Mouse (Mus musculus) embryonic facial prominence, embryonic 12.5 days (tissue): ENCODE data around the gene Syk. TPM values are rescaled to one million over a fixed set of nuclear protein-coding genes. Genes with fewer than 3 reads are reported as not detected.

Experiments used
- ATAC-seq: fragments of 200-750 bp; cut with Nextera tagmentation; 2 replicates; pipeline ENCODE4 v1.8.0; 2017; ENCODE audit not compliant: insufficient number of reproducible peaks, insufficient read depth, low FRiP score, low TSS enrichment
- H3K27ac ChIP-seq: fragments of 300-500 bp; sonication (generic); 2 replicates; pipeline ENCODE4 v1.5.1; 2016; ENCODE audit warnings: mild to moderate bottlenecking
- H3K27me3 ChIP-seq: fragments of 300-500 bp; sonication (generic); 2 replicates; pipeline ENCODE4 v1.6.1; 2016; ENCODE audit warnings: mild to moderate bottlenecking, moderate library complexity
- H3K36me3 ChIP-seq: fragments of 300-500 bp; sonication (generic); 2 replicates; pipeline ENCODE4 v1.6.1; 2016; ENCODE audit warnings: mild to moderate bottlenecking
- H3K4me1 ChIP-seq: fragments of 300-500 bp; sonication (generic); 2 replicates; pipeline ENCODE4 v1.6.1; 2016
- H3K4me2 ChIP-seq: fragments of 300-500 bp; sonication (generic); replicated peaks from 2 replicates; pipeline ENCODE4 v1.6.1; 2016; ENCODE audit warnings: mild to moderate bottlenecking, moderate library complexity
- H3K4me3 ChIP-seq: fragments of 300-500 bp; sonication (generic); 2 replicates; pipeline ENCODE4 v1.5.1; 2016; ENCODE audit warnings: mild to moderate bottlenecking
- H3K9ac ChIP-seq: fragments of 300-500 bp; sonication (generic); 2 replicates; pipeline ENCODE4 v1.6.1; 2016; ENCODE audit warnings: mild to moderate bottlenecking, moderate library complexity
- H3K9me3 ChIP-seq: fragments of 300-500 bp; sonication (generic); 2 replicates; pipeline ENCODE4 v1.6.1; 2016; ENCODE audit warnings: mild to moderate bottlenecking, moderate library complexity
- WGBS: fragments of 180-500 bp; shearing (Covaris S2); methylation state at CpG from one replicate; pipeline ENCODE4 v1.1.7; 2016; 5-methylcytosine and 5-hydroxymethylcytosine counted together
- polyA plus RNA-seq: library from polyadenylated mRNA; unstranded; fragments of >200 nt; fragmentation: Nextera tagmentation; extraction: Ambion mirVana; gene quantifications from 2 replicates; pipeline ENCODE4 v1.2.1, GENCODE M21; 2016

The Syk gene
- polyA plus RNA-seq, 1 experiment from 2014 or later = 3.4 TPM

DNA sequence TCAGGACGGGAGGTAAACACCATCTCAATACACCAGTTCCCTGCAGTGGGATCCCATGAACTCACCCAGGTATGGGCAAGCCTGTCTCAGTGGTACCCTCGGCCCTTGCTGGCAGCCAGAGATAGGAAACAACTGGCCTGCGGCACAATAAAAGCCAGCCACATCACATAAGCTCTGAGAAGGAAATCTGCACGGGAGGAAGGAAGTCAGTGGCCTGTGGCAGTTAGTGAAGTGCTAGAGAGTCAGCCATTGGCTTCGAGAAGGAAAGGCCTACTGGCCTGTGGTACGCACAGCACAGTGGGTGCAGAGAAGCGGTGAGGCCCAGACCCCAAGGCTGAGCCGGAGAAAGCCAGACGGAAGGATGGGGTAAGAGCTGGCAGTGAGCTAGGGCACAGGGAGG, 31.7 kb upstream of the Syk start:
- no peaks in the 10 kb centered on the region for H3K4me1 ChIP-seq
- 82% methylated on average over 9 of the region's 9 CpGs for WGBS
- ATAC-seq = no peak
- no peaks in the 10 kb centered on the region for H3K27me3 ChIP-seq
- no peak overlapping the region for H3K27ac ChIP-seq
- no peak overlapping the region for H3K4me3 ChIP-seq
- no peaks in the 10 kb centered on the region for H3K9me3 ChIP-seq
- no peak overlapping the region for H3K4me2 ChIP-seq
- no peaks in the 10 kb centered on the region for H3K36me3 ChIP-seq
- H3K9ac ChIP-seq = no peak overlapping the region

DNA sequence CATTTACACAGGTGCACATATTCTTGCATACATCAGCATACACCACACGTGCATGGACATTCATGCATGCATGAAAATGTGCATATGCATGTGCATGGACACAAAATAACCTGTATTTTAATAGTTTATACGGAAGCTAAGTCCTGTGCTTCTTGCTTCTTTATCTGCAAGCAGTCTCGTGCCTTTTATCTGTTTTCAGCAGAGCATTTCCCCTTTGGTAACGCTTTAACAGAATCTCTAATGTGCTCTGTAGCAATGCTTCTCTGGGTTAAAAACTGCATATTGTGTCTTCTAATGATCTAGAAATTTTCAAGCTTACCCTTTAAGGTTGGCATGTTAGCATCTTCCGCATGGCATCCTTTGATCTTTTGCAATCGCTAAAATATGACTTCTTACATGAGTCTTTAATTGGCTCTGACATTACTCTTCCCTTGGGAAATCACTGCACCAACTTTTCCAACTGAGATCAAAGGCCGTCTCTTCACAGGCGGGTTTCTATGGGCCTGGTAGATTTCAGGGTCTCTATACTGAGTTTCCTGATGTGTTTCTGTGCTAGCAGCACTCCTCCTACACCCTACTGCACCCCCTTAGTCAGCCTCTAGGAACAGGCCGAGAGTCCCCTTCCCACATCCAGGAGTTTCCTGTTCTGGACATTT, 30.0 kb upstream of the Syk start:
- H3K27ac ChIP-seq = no peak overlapping the region
- ATAC-seq = no peak
- H3K9me3 ChIP-seq = no peaks in the 10 kb centered on the region
- H3K4me3 ChIP-seq = no peak overlapping the region
- H3K9ac ChIP-seq = no peak overlapping the region
- H3K27me3 ChIP-seq = no peaks in the 10 kb centered on the region
- H3K4me1 ChIP-seq = no peaks in the 10 kb centered on the region
- H3K36me3 ChIP-seq = no peaks in the 10 kb centered on the region
- 62% methylated on average over 9 of the region's 9 CpGs for WGBS
- H3K4me2 ChIP-seq = no peak overlapping the region

DNA sequence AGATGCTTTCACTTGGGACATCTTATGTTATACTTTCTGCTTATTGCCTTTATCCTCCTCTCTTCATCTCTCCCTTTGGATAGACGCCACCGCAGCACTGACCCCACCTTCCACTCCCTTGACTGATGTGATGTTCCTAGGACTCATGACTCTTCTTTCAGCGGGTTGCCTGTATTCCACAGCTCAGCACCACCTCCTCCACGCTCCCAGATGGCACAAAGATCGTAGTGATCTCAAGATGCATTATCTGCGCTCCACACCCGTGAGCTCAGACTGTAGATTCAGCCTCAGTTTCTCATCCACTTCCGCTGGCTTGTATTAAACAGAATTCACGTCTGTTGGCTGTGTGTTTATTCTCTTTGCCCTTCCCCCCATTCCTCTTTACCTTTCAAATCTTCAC, 28.3 kb upstream of the Syk start:
- no peaks in the 10 kb centered on the region for H3K4me1 ChIP-seq
- no peaks in the 10 kb centered on the region for H3K27me3 ChIP-seq
- H3K36me3 ChIP-seq = no peaks in the 10 kb centered on the region
- no peak overlapping the region for H3K9ac ChIP-seq
- ATAC-seq = no peak
- no peak overlapping the region for H3K4me2 ChIP-seq
- no peak overlapping the region for H3K4me3 ChIP-seq
- WGBS = 87% methylated on average over 9 of the region's 9 CpGs
- H3K27ac ChIP-seq = no peak overlapping the region
- no peaks in the 10 kb centered on the region for H3K9me3 ChIP-seq

DNA sequence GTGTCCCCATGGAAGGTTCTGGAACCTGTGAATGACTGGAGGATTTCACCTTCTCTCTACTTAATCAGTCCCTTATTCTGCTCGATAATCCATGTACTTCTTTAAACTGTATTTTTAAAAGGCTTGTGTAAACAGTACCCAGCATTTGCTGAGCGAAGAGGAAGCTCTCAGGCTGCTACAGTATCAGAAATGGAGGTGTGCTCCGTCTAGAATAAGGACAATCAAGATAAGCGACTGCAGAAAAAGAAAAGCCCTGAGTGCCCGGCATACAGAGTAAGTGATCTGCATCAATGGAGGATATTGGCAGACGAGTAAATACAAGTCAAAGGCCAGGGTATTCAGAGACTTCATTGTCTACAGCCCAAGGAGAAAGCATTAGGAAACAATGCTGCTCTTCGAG, 25.6 kb upstream of the Syk start:
- ATAC-seq = no peak
- 73% methylated on average over 7 of the region's 7 CpGs for WGBS

DNA sequence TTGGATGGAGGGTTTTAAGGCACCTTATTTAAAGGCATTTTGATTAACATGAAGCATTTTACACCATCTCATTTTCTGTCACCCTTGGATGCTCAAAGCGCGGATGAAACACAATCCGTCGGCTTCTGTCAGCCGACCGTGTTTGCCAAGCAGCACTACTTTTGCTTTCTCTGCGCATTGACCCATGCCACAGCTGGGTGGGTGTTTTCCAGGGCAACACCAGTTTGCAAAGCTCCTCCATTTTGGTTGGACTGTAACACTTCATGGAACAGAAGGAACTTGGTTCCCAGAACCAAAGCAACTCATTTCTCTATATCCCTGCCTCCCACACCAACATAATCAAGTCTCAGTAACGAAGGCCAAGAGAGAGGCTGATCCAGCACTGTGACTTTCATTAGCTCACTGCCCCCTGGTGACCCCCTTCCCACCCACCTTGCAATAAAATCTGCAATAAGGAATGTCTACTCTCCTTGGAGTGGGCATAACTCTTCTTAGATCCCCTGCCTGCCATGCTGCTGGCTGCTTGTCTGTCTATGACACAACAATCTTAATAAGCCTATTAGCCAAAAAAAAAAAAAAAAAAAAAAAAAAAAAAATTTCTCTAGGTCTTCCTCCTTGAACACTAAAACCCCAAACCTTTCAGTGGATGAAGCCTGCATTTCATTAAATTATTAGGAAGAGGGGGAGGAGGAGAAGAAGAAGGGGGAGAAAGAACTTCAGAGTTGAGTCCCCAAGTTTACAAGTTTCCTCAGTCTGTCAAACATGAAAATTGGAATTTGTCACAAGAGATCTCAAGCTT, 21.4 kb upstream of the Syk start:
- Histone ChIP-seq H3K4me3 (no peak overlapping the region), H3K9me3 (no peaks in the 10 kb centered on the region), H3K27me3 (no peaks in the 10 kb centered on the region), H3K27ac (no peak overlapping the region), H3K36me3 (no peaks in the 10 kb centered on the region), H3K4me1 (no peaks in the 10 kb centered on the region), H3K9ac (no peak overlapping the region), H3K4me2 (no peak overlapping the region)
- WGBS = 82% methylated on average over 8 of the region's 8 CpGs
- no peak for ATAC-seq

More for the DNA sequence above, 25.6 kb upstream of the Syk start:
- H3K27ac ChIP-seq = no peak overlapping the region
- no peak overlapping the region for H3K4me3 ChIP-seq
- no peaks in the 10 kb centered on the region for H3K36me3 ChIP-seq
- H3K27me3 ChIP-seq = no peaks in the 10 kb centered on the region
- H3K9me3 ChIP-seq = no peaks in the 10 kb centered on the region
- no peak overlapping the region for H3K9ac ChIP-seq
- H3K4me2 ChIP-seq = no peak overlapping the region
- no peaks in the 10 kb centered on the region for H3K4me1 ChIP-seq

DNA sequence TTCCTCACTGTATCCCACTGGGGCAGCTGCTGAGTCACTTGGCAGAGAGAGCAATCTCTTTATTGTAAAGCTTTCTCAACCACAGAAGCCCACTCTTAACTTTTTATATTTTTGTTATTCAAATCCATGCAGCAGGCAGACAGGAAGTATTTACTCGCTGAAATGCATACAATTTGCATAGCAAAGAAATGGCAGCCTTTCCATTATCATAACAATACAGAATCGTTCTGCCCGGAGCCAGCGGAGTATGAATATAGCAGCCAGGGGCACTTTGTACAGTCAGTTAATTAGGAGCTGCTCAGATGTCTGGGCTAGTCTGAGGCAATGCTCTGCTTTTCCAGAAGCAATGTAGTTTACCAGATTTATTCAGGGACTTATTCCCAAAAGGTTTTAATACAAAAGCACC, 20.8 kb upstream of the Syk start:
- H3K4me2 ChIP-seq = no peak overlapping the region
- H3K4me1 ChIP-seq = no peaks in the 10 kb centered on the region
- ATAC-seq = no peak
- no peak overlapping the region for H3K27ac ChIP-seq
- no peak overlapping the region for H3K9ac ChIP-seq
- H3K9me3 ChIP-seq = no peaks in the 10 kb centered on the region
- H3K27me3 ChIP-seq = no peaks in the 10 kb centered on the region
- no peak overlapping the region for H3K4me3 ChIP-seq
- no peaks in the 10 kb centered on the region for H3K36me3 ChIP-seq
- WGBS = 39% methylated on average over 4 of the region's 4 CpGs

DNA sequence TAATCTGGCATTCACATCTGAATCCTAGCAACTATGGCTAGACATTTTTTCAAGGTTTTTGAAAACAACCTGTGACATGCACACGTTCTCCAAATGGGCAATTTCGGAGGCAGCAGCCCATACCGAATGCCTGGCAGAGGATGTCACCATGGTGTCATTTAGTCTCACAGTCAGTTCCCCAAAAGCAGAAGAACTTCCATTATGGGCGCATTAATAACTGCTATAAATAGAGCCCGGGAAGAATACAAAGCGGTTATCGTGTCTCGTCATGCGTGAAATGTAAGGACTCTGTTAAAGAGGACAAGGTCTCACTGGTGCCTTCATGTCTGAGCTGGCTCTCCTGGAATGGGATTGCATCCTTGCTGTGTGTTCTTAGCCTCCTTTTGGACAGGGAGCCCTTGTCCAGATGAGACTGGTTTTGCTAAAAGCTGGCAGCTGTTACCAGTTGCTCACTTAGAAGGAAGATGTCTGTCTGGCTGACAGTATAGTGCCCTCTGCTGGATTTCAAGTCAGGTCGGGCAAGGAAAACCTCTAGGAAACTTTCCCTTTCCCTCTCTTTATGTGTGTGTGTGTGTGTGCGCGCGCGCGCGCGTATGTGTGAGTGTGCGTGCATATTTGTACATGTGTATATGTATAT, 17.8 kb upstream of the Syk start:
- Histone ChIP-seq H3K9me3 (no peaks in the 10 kb centered on the region), H3K27ac (no peak overlapping the region), H3K36me3 (no peaks in the 10 kb centered on the region), H3K4me3 (no peak overlapping the region), H3K9ac (no peak overlapping the region), H3K4me1 (no peaks in the 10 kb centered on the region), H3K4me2 (no peak overlapping the region), H3K27me3 (no peaks in the 10 kb centered on the region)
- no peak for ATAC-seq
- 88% methylated on average over 18 of the region's 18 CpGs for WGBS

DNA sequence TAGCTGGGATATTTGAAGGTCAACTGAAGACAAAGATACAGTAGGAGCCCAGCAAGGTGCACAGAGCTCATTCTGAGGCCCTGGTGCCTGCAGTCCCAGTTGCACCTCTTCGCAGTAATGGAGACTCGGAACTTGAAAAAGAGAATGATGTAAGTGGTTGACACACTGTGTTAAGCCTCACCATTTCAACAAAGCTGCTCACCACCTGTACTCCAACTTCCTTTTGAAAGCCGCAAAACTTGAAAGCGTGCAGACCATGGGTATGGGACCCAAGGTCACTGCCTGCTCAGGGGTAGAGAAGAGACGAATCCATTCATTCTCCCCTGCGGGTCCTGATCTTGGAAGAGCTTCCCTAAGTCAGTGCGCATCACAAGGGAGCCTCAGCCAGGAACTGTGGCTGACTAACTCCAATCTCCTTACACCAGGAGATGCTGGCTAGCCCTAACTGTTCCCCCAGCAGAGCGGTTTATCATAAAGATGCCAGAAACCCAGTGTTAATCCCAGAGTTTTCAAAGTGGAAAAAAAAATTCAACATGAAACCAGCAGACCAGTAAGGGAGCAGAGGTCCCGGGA, 16.7 kb upstream of the Syk start:
- ATAC-seq = no peak
- H3K9ac ChIP-seq = no peak overlapping the region
- WGBS = 85% methylated on average over 9 of the region's 9 CpGs

DNA sequence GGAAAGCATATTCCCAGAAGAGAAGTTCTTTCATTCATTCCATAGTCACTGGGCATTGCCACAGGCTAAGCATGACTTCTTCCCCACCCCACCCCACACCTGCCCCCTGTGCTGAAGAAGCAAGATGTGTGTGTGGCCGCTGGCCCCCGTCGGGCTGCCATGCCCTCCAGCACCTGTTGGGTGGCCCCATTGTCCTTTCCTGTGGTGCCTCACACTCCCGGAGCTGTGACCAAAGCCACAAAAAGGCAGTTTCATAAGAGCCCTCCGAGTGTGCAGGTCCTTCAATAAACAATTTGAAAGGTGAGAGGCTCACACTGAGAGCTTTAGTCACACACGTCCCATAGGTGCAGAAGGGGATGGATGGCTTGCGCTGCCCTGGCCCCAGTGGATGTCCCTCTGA, 16.2 kb upstream of the Syk start:
- Histone ChIP-seq H3K27ac (no peak overlapping the region), H3K4me1 (no peaks in the 10 kb centered on the region), H3K9me3 (no peaks in the 10 kb centered on the region), H3K4me3 (no peak overlapping the region), H3K27me3 (no peaks in the 10 kb centered on the region), H3K9ac (no peak overlapping the region), H3K4me2 (no peak overlapping the region), H3K36me3 (no peaks in the 10 kb centered on the region)
- no peak for ATAC-seq
- 79% methylated on average over 7 of the region's 7 CpGs for WGBS

More for the DNA sequence above, 16.7 kb upstream of the Syk start:
- no peak overlapping the region for H3K27ac ChIP-seq
- no peak overlapping the region for H3K4me3 ChIP-seq
- H3K27me3 ChIP-seq = no peaks in the 10 kb centered on the region
- no peaks in the 10 kb centered on the region for H3K9me3 ChIP-seq
- no peaks in the 10 kb centered on the region for H3K36me3 ChIP-seq
- H3K4me2 ChIP-seq = no peak overlapping the region
- no peaks in the 10 kb centered on the region for H3K4me1 ChIP-seq

DNA sequence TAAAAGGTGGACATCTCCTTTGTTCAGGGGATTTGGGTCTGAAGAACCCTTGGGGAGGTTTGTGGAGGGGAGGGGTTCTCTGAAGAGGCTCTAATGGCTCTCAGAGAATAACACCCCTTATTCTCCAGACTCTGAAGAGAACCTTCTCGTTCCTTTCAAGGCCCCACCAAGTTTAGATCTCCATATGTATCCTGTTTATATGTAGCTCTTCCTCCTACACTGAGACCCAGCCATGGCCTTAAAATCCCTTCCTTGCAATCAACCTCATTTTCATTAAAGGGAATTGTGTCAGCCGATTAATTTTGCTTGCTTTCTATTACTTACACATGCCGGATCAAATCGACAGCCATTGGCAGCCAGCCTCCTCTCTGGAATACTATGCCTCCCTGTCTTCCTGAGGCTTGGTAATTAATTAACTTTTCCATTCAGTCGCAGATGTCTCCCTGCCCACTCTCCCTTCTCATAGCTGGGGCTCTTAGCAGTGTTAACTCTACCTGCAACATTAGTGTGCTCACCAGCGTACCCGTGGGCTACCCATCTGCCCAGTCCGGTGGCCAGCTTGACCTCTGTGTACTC, 13.7 kb upstream of the Syk start:
- Histone ChIP-seq H3K4me1 (no peaks in the 10 kb centered on the region), H3K27me3 (no peaks in the 10 kb centered on the region), H3K9ac (no peak overlapping the region), H3K36me3 (no peaks in the 10 kb centered on the region), H3K4me3 (no peak overlapping the region), H3K9me3 (no peaks in the 10 kb centered on the region), H3K4me2 (no peak overlapping the region), H3K27ac (no peak overlapping the region)
- WGBS = 73% methylated on average over 8 of the region's 8 CpGs
- no peak for ATAC-seq

DNA sequence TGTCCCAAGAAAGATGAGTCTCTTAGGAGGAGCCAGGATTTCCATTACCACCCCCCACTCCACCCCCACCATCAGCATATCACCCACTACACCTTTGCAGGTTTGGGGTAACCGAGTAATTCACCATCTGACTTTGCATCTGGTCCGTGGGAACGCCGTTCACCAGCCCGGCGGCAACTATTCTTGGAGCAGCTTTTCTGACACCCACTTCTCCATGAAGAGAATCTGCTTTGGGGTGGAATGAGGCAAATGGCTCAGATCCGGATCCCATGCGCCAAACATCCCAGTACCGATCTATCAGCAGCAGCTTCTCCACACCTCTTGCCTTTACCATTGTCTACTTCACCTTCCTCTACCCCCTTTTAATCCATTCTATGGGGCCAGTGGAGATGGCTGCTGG, 12.7 kb upstream of the Syk start:
- Histone ChIP-seq H3K4me3 (no peak overlapping the region), H3K9me3 (no peaks in the 10 kb centered on the region), H3K9ac (no peak overlapping the region), H3K27ac (no peak overlapping the region), H3K4me2 (no peak overlapping the region), H3K4me1 (no peaks in the 10 kb centered on the region), H3K27me3 (no peaks in the 10 kb centered on the region), H3K36me3 (no peaks in the 10 kb centered on the region)
- 89% methylated on average over 9 of the region's 9 CpGs for WGBS
- no peak for ATAC-seq
